Mouse (Mus musculus) bone marrow, adult 2 months (tissue): ENCODE data around the gene Steap1.

Experiments
- CTCF ChIP-seq: fragments of 200-500 bp; IDR thresholded peaks from 2 replicates; pipeline ENCODE4 v1.5.1; 2011; ENCODE audit warnings: low read length, control low read depth; ENCODE audit not compliant: control insufficient read depth, insufficient read depth
- POLR2A ChIP-seq: fragments of 200-500 bp; IDR thresholded peaks from 2 replicates; pipeline ENCODE4 v1.6.1; 2011; ENCODE audit warnings: low read depth, mild to moderate bottlenecking, control low read depth, low read length, borderline replicate concordance; ENCODE audit not compliant: control insufficient read depth

GRCm38 (mm10) chr5:5707341-5708278 is 41.5 kb downstream of the Steap1 start:
- TF ChIP-seq CTCF (no peak), POLR2A (no peak)
